Mouse (Mus musculus): Measurements from ENCODE around the gene Cbln4. TPM values are rescaled to one million over a fixed set of nuclear protein-coding genes. Genes with fewer than 3 reads are reported as not detected.

Gene Cbln4
- polyA plus RNA-seq (2015; fragmentation: Nextera tagmentation; extraction: Ambion mirVana): not detected in 2 replicates

- WGBS (ENCODE audit: insufficient replicate concordance): 3% methylated on average over 23 of the region's 23 CpGs
- no peak within 1 kb of the TSS for H3K4me3 ChIP-seq (ENCODE audit: low read depth, low read length)
- TF ChIP-seq CTCF (IDR thresholded peaks at IDR 0.05; ENCODE audit: low read depth): no peak
- TF ChIP-seq EP300 (IDR thresholded peaks at IDR 0.05; ENCODE audit: low read depth): no peak
Measured at GRCm38 (mm10) chr2:172043235-172043610, at the start of gene Cbln4. Cbln4 (minus strand) TSS chr2:172043466.

DNA sequence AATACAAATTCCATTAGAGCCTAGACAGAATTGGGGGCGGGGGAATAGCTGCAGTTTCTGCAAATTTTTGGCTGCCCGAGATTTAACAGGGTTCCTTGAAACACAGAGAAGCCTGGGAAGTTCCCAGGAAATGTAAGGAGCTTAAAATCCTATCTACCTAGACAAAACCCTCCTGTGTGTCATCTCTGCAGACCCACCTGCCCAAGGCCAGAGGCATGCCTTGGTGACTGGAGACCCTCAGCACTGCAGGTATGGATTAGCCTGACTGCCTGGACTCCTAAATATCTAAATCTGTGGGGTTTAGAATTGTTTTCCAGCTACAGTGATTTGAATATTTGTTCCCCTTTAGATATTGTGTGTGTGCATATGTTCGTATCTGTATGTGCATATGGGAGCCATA is 35.3 kb upstream of the Cbln4 start:
- no peak overlapping the region for H3K27ac ChIP-seq (ENCODE audit: low read depth)
- H3K27me3 ChIP-seq (ENCODE audit: insufficient read depth, low read length): no peaks in the 10 kb centered on the region
- H3K36me3 ChIP-seq (replicated peaks; ENCODE audit: insufficient read depth, low read length): no peaks in the 10 kb centered on the region
- no peaks in the 10 kb centered on the region for H3K9me3 ChIP-seq (ENCODE audit: low read length)
- 52% methylated on average over 3 of the region's 3 CpGs for whole genome bisulfite sequencing (ENCODE audit: insufficient replicate concordance)
- no peak overlapping the region for H3K4me2 ChIP-seq (ENCODE audit: low read depth, low read length)
- ATAC-seq: no peak
- H3K9ac ChIP-seq (replicated peaks): no peak overlapping the region
- no peak for DNase-seq
- H3K4me1 ChIP-seq (ENCODE audit: insufficient read depth): no peaks in the 10 kb centered on the region
- H3K4me3 ChIP-seq (ENCODE audit: low read depth, low read length): no peak overlapping the region
- no peak for TF ChIP-seq CTCF (IDR thresholded peaks at IDR 0.05; ENCODE audit: low read depth)
- no peak for TF ChIP-seq EP300 (IDR thresholded peaks at IDR 0.05; ENCODE audit: low read depth)

More at GRCm38 (mm10) chr2:172043235-172043610, at the start of gene Cbln4:
- Histone ChIP-seq H3K27me3 (ENCODE audit: insufficient read depth, low read length) (peaks cover 22% of the 10 kb centered on the region), H3K36me3 (replicated peaks; ENCODE audit: insufficient read depth, low read length) (no peaks in the 10 kb centered on the region), H3K4me2 (ENCODE audit: low read depth, low read length) (no peak within 1 kb of the TSS), H3K9ac (replicated peaks) (no peak within 1 kb of the TSS), H3K27ac (ENCODE audit: low read depth) (no peak within 1 kb of the TSS), H3K9me3 (ENCODE audit: low read length) (no peaks in the 10 kb centered on the region), H3K4me1 (ENCODE audit: insufficient read depth) (no peaks in the 10 kb centered on the region)
- ATAC-seq: no peak
- DNase-seq: no peak

GRCm38 (mm10) chr2:172076295-172076694 is 33.0 kb upstream of the Cbln4 start:
- Histone ChIP-seq H3K4me2 (ENCODE audit: low read depth, low read length) (no peak overlapping the region), H3K4me1 (ENCODE audit: insufficient read depth) (no peaks in the 10 kb centered on the region), H3K9me3 (ENCODE audit: low read length) (no peaks in the 10 kb centered on the region), H3K27me3 (ENCODE audit: insufficient read depth, low read length) (no peaks in the 10 kb centered on the region), H3K9ac (replicated peaks) (no peak overlapping the region), H3K27ac (ENCODE audit: low read depth) (no peak overlapping the region), H3K4me3 (ENCODE audit: low read depth, low read length) (no peak overlapping the region), H3K36me3 (replicated peaks; ENCODE audit: insufficient read depth, low read length) (no peaks in the 10 kb centered on the region)
- WGBS (ENCODE audit: insufficient replicate concordance): 76% methylated on average over 5 of the region's 5 CpGs
- TF ChIP-seq EP300 (IDR thresholded peaks at IDR 0.05; ENCODE audit: low read depth) (no peak), CTCF (IDR thresholded peaks at IDR 0.05; ENCODE audit: low read depth) (no peak)
- DNase-seq (no peak), ATAC-seq (no peak)

DNA sequence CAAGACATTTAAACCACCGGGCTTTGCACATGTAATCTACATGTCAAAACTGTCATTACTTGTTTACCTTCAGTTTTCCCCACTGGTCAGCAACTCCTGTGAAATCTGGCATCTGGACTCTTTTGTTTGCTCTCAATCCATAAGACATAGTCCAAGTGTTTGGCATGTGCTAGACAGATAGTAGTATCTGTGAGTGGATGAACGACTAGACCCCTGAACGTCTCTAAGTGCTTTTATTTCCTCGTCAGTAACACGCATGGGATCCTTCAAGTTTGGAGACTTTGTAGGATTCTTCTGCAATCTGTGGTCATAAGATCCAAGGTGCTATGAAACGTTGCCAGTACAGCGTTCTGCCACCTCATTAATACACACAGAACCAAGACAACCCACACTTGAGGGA is 19.6 kb upstream of the Cbln4 start:
- Histone ChIP-seq H3K27ac (ENCODE audit: low read depth) (no peak overlapping the region), H3K4me1 (ENCODE audit: insufficient read depth) (no peaks in the 10 kb centered on the region), H3K4me2 (ENCODE audit: low read depth, low read length) (no peak overlapping the region), H3K9ac (replicated peaks) (no peak overlapping the region), H3K36me3 (replicated peaks; ENCODE audit: insufficient read depth, low read length) (no peaks in the 10 kb centered on the region), H3K4me3 (ENCODE audit: low read depth, low read length) (no peak overlapping the region), H3K9me3 (ENCODE audit: low read length) (no peaks in the 10 kb centered on the region), H3K27me3 (ENCODE audit: insufficient read depth, low read length) (no peaks in the 10 kb centered on the region)
- DNase-seq: no peak
- no peak for ATAC-seq
- no peak for TF ChIP-seq CTCF (IDR thresholded peaks at IDR 0.05; ENCODE audit: low read depth)
- no peak for TF ChIP-seq EP300 (IDR thresholded peaks at IDR 0.05; ENCODE audit: low read depth)
- 76% methylated on average over 7 of the region's 7 CpGs for WGBS (ENCODE audit: insufficient replicate concordance)

DNA sequence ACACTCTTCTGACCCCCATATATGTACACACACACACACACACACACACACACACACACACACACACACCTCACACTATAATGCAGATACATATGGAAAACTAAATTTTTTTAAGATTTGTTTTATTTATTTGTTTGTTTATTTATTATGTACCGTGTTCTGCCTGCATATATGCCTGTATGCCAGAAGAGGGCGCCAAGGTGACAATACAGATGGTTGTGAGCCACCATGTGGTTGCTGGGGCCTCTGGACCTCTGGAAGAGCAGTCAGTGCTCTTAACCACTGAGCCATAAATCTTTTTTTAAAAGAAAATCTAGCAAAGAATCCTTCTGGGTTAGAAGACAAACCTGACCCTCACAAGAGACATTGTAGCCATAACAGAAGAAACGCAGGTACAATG is 16.5 kb upstream of the Cbln4 start:
- no peaks in the 10 kb centered on the region for H3K36me3 ChIP-seq (replicated peaks; ENCODE audit: insufficient read depth, low read length)
- TF ChIP-seq CTCF (IDR thresholded peaks at IDR 0.05; ENCODE audit: low read depth) (no peak), EP300 (IDR thresholded peaks at IDR 0.05; ENCODE audit: low read depth) (no peak)
- H3K9me3 ChIP-seq (ENCODE audit: low read length): no peaks in the 10 kb centered on the region
- H3K27me3 ChIP-seq (ENCODE audit: insufficient read depth, low read length): no peaks in the 10 kb centered on the region
- ATAC-seq (no peak), DNase-seq (no peak)
- no peak overlapping the region for H3K9ac ChIP-seq (replicated peaks)
- no peak overlapping the region for H3K4me2 ChIP-seq (ENCODE audit: low read depth, low read length)
- no peak overlapping the region for H3K27ac ChIP-seq (ENCODE audit: low read depth)
- WGBS (ENCODE audit: insufficient replicate concordance): 54% methylated on average over 3 of the region's 3 CpGs
- H3K4me3 ChIP-seq (ENCODE audit: low read depth, low read length): no peak overlapping the region
- H3K4me1 ChIP-seq (ENCODE audit: insufficient read depth): no peaks in the 10 kb centered on the region

DNA sequence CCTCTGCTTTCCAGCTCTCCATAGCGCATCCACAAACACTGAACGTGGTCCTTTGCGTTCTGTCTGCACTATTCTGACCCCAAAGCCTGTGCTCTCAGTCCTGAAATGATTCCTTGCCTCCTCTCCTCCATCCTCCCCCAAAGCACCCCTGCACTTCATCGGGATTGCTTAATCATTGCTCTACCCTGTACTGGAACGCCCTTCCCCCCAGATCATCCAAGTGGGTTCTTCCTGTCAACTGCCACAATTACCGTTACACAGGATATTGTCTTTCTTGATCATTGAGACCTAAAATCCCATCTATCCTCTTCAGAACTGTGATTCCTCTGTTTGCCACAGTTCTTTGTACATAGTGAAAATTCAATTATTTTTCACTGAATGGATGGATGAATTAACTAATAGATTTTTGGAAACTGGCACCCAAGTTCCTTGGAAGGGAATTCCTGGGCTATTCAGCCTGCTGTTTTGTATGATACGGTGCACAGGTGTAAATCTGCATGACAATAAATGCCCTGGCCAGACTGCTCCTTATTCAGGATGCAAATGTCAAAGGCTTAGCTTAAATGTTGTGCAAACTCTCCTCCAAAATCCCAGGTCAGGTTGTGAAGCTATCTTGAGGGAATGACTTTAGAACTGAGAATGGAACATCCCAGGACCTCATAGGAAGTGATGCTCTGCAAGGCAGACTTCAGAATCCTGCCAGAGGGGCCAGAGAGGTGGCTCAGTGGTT is 15.8 kb upstream of the Cbln4 start:
- Histone ChIP-seq H3K4me2 (ENCODE audit: low read depth, low read length) (no peak overlapping the region), H3K27ac (ENCODE audit: low read depth) (no peak overlapping the region), H3K9ac (replicated peaks) (no peak overlapping the region), H3K36me3 (replicated peaks; ENCODE audit: insufficient read depth, low read length) (no peaks in the 10 kb centered on the region), H3K27me3 (ENCODE audit: insufficient read depth, low read length) (no peaks in the 10 kb centered on the region), H3K4me3 (ENCODE audit: low read depth, low read length) (no peak overlapping the region), H3K9me3 (ENCODE audit: low read length) (no peaks in the 10 kb centered on the region), H3K4me1 (ENCODE audit: insufficient read depth) (no peaks in the 10 kb centered on the region)
- WGBS (ENCODE audit: insufficient replicate concordance): 60% methylated on average over 7 of the region's 7 CpGs
- no peak for DNase-seq
- ATAC-seq: no peak
- TF ChIP-seq EP300 (IDR thresholded peaks at IDR 0.05; ENCODE audit: low read depth) (no peak), CTCF (IDR thresholded peaks at IDR 0.05; ENCODE audit: low read depth) (no peak)
